Mouse (Mus musculus): ENCODE measurements around the gene Fat1.

Gene Fat1

GRCm38 (mm10) chr8:45004021-45004420, 68.8 kb downstream of the Fat1 start:
- in situ Hi-C loops (cut with MboI, MseI) = no loop called here

- in situ Hi-C loops (cut with MboI, MseI) = no loop called here
Measured at GRCm38 (mm10) chr8:45010685-45011084, 75.4 kb downstream of the Fat1 start.

- in situ Hi-C loops (cut with MboI, MseI) = no loop called here
Measured at GRCm38 (mm10) chr8:45011774-45012173, 76.5 kb downstream of the Fat1 start.

GRCm38 (mm10) chr8:45013852-45014251, 78.6 kb downstream of the Fat1 start:
- in situ Hi-C loops (cut with MboI, MseI) = no loop called here

DNA sequence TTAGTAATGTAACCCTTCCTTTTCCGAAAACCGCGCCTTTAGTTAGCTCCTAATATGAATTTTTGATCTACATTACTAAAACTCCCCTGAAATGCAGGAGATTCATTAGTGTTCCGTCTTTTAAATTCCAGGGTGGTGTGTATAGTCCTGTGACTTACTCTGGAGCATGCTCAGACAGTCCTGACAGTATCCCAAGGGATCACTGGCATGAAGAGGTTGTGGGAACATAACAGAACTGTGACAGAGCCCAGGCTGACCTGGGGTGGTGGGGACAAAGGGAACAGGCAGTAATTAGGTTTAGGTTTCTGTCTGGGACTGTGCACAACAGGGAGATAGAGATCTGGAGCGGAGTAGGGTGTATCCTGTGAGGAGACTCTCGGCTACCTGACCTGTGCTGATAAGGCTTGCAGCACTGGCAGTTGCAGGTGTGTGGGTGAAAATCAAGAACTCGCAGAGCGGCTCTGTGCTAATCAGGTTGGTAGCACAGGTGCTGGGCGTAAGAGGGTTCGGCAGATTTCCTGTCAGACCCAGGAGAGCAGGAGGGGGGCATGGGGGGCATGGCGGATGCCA, 79.3 kb downstream of the Fat1 start:
- in situ Hi-C loops (cut with MboI, MseI) = no loop called here

- in situ Hi-C loops (cut with MboI, MseI) = no loop called here
Measured at GRCm38 (mm10) chr8:45015876-45016275, 80.6 kb downstream of the Fat1 start.

DNA sequence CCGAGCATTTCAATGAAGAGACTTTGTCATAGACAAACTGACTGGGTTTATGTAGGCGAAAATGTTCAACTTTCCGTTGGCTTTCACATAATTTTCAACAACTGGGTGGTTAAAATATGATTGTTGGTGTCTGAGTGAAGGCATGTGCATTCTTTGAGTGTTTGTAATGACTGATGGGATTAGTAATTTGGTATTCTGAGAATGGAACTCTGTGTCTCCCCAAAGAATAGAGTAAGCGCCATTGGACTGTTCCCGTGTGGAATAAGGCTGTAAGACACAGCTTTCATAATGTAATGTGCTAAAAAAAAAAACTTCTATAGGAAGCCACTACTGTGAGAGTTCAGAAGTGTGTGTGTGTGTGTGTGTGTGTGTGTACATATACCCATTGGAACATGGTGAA, 84.0 kb downstream of the Fat1 start:
- in situ Hi-C loops (cut with MboI, MseI) = no loop called here

- in situ Hi-C loops (cut with MboI, MseI) = no loop called here
Measured at GRCm38 (mm10) chr8:45021171-45021570, 85.9 kb downstream of the Fat1 start.

- in situ Hi-C loops (cut with MboI, MseI) = no loop called here
Measured at GRCm38 (mm10) chr8:45021911-45022665, 86.8 kb downstream of the Fat1 start.

- in situ Hi-C loops (cut with MboI, MseI) = no loop called here
Measured at GRCm38 (mm10) chr8:45028081-45028497, 92.8 kb downstream of the Fat1 start.

- in situ Hi-C loops (cut with MboI, MseI) = no loop called here
Measured at GRCm38 (mm10) chr8:45038350-45038749, 103.1 kb downstream of the Fat1 start.

DNA sequence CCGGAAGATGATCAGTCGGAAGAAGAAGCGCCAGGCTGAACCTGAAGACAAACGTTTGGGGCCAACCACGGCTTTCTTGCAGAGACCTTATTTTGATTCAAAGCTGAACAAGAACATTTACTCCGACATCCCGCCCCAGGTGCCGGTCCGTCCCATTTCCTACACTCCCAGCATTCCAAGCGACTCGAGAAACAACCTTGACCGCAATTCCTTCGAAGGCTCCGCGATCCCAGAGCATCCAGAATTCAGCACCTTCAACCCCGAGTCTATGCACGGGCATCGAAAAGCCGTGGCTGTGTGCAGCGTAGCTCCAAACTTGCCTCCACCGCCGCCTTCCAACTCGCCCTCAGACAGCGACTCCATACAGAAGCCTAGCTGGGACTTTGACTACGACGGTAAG, 108.9 kb downstream of the Fat1 start:
- in situ Hi-C loops (cut with MboI, MseI) = no loop called here

DNA sequence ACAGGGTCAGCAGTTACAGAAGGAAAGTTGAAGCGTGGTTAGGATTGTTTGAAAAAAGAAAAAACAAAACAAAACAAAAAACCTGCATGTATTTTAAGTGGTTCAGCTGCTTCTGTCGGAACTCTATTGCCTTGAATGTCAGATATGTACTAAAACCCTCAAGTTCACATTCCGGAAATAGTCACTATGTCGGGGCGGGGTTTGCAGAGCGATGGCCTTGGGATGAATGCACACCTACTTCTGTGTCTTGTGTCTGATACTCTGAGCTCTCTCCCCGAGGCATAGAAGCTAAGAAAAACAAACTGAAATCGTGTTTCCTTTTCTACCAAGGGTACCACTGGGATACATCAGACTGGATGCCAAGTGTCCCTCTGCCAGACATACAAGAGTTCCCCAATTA, 115.2 kb downstream of the Fat1 start:
- in situ Hi-C loops (cut with MboI, MseI) = loop anchor here (5.0 kb wide), 1 partner anchor 882 kb away; the partner anchor contains the start of gene Ccdc110

GRCm38 (mm10) chr8:45051236-45051635, 116.0 kb downstream of the Fat1 start:
- in situ Hi-C loops (cut with MboI, MseI) = loop anchor here (5.0 kb wide), 1 partner anchor 881 kb away; the partner anchor contains the start of gene Ccdc110

DNA sequence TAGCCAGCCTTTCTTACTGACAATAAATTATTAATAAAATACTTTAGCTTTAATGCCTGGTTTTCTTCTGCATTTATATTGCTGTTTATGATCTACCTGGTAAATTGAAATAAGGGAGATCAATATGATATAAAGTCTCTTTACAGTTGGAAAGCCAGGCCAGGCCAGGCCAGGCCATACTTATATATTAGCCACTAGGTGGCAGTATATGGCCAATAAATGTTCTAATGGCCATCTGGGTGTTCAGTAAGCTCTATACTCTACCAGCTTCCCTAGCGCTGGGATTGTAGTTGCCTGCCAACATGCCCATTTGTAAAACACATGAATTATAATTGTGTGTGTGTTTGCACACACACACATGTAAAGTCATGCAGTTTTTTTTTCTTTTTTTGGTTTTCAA, 117.0 kb downstream of the Fat1 start:
- in situ Hi-C loops (cut with MboI, MseI) = loop anchor here (5.0 kb wide), 1 partner anchor 880 kb away; the partner anchor contains the start of gene Ccdc110

GRCm38 (mm10) chr8:45052618-45053017, 117.4 kb downstream of the Fat1 start:
- in situ Hi-C loops (cut with MboI, MseI) = loop anchor here (5.0 kb wide), 1 partner anchor 880 kb away; the partner anchor contains the start of gene Ccdc110

GRCm38 (mm10) chr8:45055500-45055899, 120.3 kb downstream of the Fat1 start:
- in situ Hi-C loops (cut with MboI, MseI) = no loop called here

DNA sequence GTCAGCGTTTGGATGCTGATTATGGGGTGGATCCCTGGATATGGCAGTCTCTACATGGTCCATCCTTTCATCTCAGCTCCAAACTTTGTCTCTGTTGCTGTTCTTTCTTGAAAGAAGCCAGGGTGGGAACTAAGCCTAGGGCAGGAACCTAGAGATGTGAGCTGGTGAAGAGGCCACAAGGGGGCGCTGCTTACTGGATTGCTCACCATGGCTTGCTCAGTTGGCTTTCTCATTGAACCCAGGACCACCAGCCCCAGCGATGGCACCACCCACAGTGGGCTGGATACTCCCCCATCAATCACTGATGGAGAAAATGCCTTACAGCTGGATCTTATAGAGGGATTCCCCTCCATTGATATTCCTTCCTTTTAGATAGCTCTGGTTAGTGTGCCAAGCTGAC, 121.6 kb downstream of the Fat1 start:
- in situ Hi-C loops (cut with MboI, MseI) = no loop called here

DNA sequence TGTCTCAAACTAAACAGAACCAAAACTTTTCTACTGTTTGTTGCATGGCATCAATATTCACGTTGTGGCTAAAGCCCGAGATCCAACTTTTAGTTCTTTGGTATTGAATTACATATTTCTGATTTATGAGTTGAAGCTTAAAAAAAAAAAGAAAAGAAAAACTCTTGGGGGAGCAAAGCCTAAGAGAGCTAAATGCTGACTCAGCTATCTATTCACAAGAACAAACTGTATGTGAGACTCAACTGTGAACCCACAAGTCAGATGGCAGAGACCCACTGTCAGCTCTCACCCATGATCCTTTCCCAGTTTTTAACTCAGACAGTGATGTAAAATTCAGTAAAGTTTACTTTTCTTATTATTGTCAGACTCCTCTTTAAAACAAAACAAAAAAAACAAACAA, 124.8 kb downstream of the Fat1 start:
- in situ Hi-C loops (cut with MboI, MseI) = no loop called here

DNA sequence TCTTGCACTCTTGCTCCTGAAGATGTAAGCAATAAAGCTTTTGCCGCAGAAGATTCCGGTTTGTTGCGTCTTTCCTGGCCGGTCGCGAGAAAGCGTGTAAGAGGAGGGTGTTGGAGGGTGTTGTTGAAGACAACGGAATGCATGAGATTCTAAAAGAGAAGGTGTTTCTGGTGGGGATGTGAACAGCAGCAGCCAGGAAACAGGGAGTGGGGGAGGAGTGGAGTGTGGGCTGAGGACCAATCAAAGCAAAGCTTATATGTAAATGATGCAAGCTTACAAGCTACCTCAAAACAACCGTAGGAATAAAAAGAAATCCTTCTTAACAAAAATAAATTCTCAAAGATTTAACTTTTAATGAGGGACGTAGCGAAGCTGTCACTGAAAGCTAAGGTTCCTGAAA, 127.1 kb downstream of the Fat1 start:
- in situ Hi-C loops (cut with MboI, MseI) = no loop called here

DNA sequence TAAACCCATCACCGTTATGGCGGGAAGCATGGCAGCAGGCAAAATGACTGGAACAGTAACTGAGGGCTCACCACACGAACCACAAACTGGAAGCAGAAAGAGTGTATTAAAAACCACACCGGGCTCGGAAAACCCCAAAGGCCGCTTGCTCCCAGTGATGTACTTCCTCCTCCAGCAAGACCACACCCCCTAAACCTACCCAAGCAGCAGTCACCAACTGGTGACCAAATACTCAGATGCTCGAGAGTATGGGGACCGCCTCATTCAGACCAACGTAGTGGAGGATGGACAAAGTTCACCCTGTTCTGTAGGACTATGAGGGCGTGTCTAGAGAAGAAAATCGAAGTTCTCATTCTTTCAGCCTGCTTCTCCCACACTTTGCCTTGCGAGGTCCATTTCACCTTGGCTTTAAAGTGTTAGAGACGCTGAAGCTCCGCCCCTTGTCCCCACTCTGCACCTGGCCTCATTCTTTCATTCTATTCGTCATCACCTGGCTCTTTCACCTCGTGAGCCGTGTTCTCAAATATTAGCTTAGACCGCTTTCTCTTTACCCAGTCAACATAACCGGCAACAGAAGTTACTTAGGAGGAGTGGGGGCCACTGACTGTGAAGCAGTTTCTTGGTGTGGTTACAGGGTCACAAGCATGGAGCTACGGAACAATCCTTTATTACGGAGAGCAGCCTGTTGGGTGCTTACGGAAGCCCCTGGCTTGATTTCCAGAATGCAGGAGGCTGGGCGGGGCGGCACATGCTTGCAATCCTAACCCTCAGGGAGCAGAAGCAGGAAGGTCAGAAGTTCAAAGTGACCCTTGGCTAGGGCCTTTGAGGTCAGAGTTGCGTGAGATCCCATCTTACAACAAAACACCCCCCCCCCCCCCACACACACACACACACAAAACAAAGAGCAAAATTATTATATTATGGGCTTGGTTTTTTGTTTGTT, 128.0 kb downstream of the Fat1 start:
- in situ Hi-C loops (cut with MboI, MseI) = no loop called here

All from T-helper 1 cell (primary cell).